Mouse (Mus musculus) layer of hippocampus, postnatal 36 days (tissue): Measurements from ENCODE around the gene Ifitm5. TPM values are rescaled to one million over a fixed set of nuclear protein-coding genes. Genes with fewer than 3 reads are reported as not detected.

ENCODE experiments used
- DNase-seq, 2 experiments: peaks; one replicate each; pipeline ENCODE4 v3.0.0; 2022
- total RNA-seq, 2 experiments: library from RNA; stranded (reverse); gene quantifications; 2 replicates each; pipeline ENCODE4 v1.2.3; 2021

Ifitm5 gene
- total RNA-seq, 2 experiments from 2014 or later = not detected

DNA sequence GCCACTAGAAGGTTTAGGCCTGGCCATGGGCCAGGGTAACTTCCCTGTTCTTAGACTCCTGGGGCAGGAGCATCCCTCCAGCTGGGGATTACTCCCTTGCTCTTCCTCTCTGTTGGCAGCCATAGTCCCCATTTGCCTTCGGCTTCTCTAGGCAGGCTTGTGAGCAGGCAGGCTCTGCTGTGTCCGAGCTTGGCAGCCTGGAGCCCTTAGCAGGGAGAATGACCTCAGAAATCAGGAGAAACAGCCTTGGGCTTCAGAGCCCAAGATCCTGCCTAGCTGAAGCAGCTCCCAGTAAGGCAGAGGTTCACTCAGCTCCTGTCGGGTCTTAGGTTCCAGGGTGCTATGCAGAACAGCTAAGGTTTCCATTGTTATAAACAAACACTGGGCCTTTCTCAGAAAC, 51.0 kb downstream of the Ifitm5 start:
- DNase-seq = no peak

Other genes starting within 250 kb of the Ifitm5 start
- not detected for gene Cyp2e1, start 186.6 kb downstream of the Ifitm5 start, total RNA-seq
- gene Syce1, start 162.4 kb downstream of the Ifitm5 start, total RNA-seq = under 1 TPM in 1 of 2 experiments, not detected in 1; 0.40 TPM
- 10 to 100 TPM; 12.3 to 13.3 TPM for gene Zfp941, start 128.1 kb downstream of the Ifitm5 start, total RNA-seq
- 1 to 10 TPM; 1.8 to 2.9 TPM for gene Urah, start 115.3 kb downstream of the Ifitm5 start, total RNA-seq
- gene Scgb1c1, start 104.7 kb downstream of the Ifitm5 start, total RNA-seq = not detected
- not detected for gene Odf3, start 102.5 kb downstream of the Ifitm5 start, total RNA-seq
- not detected for gene Gm45785, start 94.0 kb downstream of the Ifitm5 start, total RNA-seq
- gene Ric8a, start 93.3 kb downstream of the Ifitm5 start, total RNA-seq = 10 to 100 TPM; 76.8 to 83.7 TPM
- gene Bet1l, start 92.7 kb downstream of the Ifitm5 start, total RNA-seq = 10 to 100 TPM; 27.2 to 28.1 TPM
- 100 to 1,000 TPM; 113 to 119 TPM for gene Psmd13, start 68.3 kb downstream of the Ifitm5 start, total RNA-seq
- gene Sirt3, start 68.0 kb downstream of the Ifitm5 start, total RNA-seq = 10 to 100 TPM; 64.6 to 71.8 TPM
- gene Cox8b, start 49.8 kb downstream of the Ifitm5 start, total RNA-seq = 1 to 10 TPM; 1.2 to 1.3 TPM
- gene Nlrp6, start 29.4 kb downstream of the Ifitm5 start, total RNA-seq = under 1 TPM; 0.30 to 0.35 TPM
- 1 to 10 TPM; 3.9 to 4.0 TPM for gene Pgghg, start 8.9 kb downstream of the Ifitm5 start, total RNA-seq
- gene Gm45717, start 5.6 kb upstream of the Ifitm5 start, total RNA-seq = not detected
- gene Ifitm2, start 5.7 kb upstream of the Ifitm5 start, total RNA-seq = 10 to 100 TPM in 1 of 2 experiments, 1 to 10 TPM in 1; 8.4 to 14.1 TPM
- gene Ifitm1, start 16.9 kb upstream of the Ifitm5 start, total RNA-seq = 1 to 10 TPM; 1.6 to 3.8 TPM
- 10 to 100 TPM; 11.1 to 11.4 TPM for gene Ifitm3, start 60.5 kb upstream of the Ifitm5 start, total RNA-seq
- under 1 TPM in 1 of 2 experiments, not detected in 1; 0.63 TPM for gene Ifitm6, start 67.6 kb upstream of the Ifitm5 start, total RNA-seq
- gene Gm17387, start 78.8 kb upstream of the Ifitm5 start, total RNA-seq = not detected
- gene B4galnt4, start 110.8 kb upstream of the Ifitm5 start, total RNA-seq = 10 to 100 TPM; 92.2 to 92.3 TPM
- not detected for gene Pkp3, start 127.9 kb upstream of the Ifitm5 start, total RNA-seq
- gene Sigirr, start 150.3 kb upstream of the Ifitm5 start, total RNA-seq = 1 to 10 TPM; 1.7 to 2.4 TPM
- gene Ano9, start 167.5 kb upstream of the Ifitm5 start, total RNA-seq = not detected
- gene Ptdss2, start 172.1 kb upstream of the Ifitm5 start, total RNA-seq = 10 to 100 TPM; 48.5 to 64.9 TPM
- 10 to 100 TPM; 36.1 to 40.2 TPM for gene Rnh1, start 222.6 kb upstream of the Ifitm5 start, total RNA-seq
- gene Hras, start 243.7 kb upstream of the Ifitm5 start, total RNA-seq = 100 to 1,000 TPM; 209 to 213 TPM
- gene Lrrc56, start 243.9 kb upstream of the Ifitm5 start, total RNA-seq = 1 to 10 TPM; 4.5 to 5.9 TPM